Mouse (Mus musculus) central nervous system, embryonic 18 days (tissue): Measurements from ENCODE around the gene Gm43517. TPM values are rescaled to one million over a fixed set of nuclear protein-coding genes. Genes with fewer than 3 reads are reported as not detected.

ENCODE experiments used
- polyA plus RNA-seq: library from polyadenylated mRNA; depleted of rRNA; stranded (reverse); fragments of >200 nt; gene quantifications from 2 replicates; pipeline ENCODE4 v1.2.3, GENCODE M21; 2012; rRNA removed

Gm43517 gene
- 3.4 and 3.6 TPM in 2 replicates for polyA plus RNA-seq

GRCm38 (mm10) chr12:49384876-49385630 is at the start of gene Gm43517:
Gm43517 (plus strand) TSS chr12:49385174.

GRCm38 (mm10) chr12:49382565-49383520 is 2.1 kb upstream of the Gm43517 start, which contains the start of gene Foxg1:
Foxg1 (plus strand) TSS chr12:49382660.

Other genes starting within 250 kb of the Gm43517 start
- 69.6 and 135 TPM in 2 replicates for gene Foxg1, start 2.5 kb upstream of the Gm43517 start, polyA plus RNA-seq